Mouse (Mus musculus) splenic B cell, adult 2 months (primary cell): ENCODE results near the gene Umad1.

ENCODE experiments used
- DNase-seq: peaks from one replicate; pipeline ENCODE4 v3.0.0-alpha.2; 2011; ENCODE audit warnings: low read depth, low spot score
- H3K27me3 ChIP-seq: 2 replicates; pipeline ENCODE4 v1.6.1; 2012; ENCODE audit warnings: mild to moderate bottlenecking, low read length, moderate library complexity, mixed read lengths; ENCODE audit not compliant: control insufficient read depth, poor library complexity, insufficient read depth, severe bottlenecking
- H3K36me3 ChIP-seq: 2 replicates; pipeline ENCODE4 v1.6.1; 2012; ENCODE audit warnings: mild to moderate bottlenecking, low read length, moderate library complexity, mixed read lengths; ENCODE audit not compliant: control insufficient read depth, poor library complexity, insufficient read depth, severe bottlenecking

Umad1 gene

DNA sequence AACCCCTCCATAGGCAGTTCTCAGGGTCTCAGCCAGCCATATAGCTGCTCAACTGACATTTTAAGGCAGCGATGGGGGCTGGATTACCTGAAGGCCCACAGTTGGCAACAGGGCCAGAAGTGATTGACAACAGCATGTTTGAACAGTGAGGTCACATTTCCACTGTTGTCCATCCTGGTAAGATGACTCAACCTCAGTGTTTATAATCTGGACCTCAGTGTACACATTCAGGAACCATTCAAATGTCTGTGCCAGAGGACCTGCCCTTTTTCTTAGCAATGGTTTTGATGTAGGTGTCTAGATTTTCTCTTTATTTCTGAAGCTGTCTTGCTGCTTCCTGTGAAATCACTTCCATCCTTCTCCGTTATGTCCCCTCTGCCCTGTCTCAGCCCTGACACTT lies 88.1 kb downstream of the Umad1 start:
- no peaks in the 10 kb centered on the region for H3K36me3 ChIP-seq
- no peaks in the 10 kb centered on the region for H3K27me3 ChIP-seq
- no peak for DNase-seq

DNA sequence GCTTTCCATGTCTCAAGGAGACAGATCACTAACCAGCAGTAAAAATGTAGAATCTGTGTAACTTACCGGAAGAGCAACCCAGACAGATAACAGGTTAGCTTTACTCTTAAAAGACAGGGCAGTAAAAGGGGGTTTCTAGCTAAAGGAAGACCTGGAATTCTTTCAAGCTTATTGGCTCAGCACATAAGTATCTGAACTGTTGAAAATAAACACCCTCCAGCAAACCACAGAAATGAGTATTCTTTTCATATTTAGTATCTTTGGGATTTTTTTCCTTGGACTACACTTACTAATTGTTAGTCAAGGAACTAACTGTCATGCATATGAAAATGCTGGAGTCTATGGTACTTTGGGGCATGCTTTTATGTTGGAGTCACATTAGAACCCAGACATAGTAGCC lies 89.3 kb downstream of the Umad1 start:
- DNase-seq: no peak

DNA sequence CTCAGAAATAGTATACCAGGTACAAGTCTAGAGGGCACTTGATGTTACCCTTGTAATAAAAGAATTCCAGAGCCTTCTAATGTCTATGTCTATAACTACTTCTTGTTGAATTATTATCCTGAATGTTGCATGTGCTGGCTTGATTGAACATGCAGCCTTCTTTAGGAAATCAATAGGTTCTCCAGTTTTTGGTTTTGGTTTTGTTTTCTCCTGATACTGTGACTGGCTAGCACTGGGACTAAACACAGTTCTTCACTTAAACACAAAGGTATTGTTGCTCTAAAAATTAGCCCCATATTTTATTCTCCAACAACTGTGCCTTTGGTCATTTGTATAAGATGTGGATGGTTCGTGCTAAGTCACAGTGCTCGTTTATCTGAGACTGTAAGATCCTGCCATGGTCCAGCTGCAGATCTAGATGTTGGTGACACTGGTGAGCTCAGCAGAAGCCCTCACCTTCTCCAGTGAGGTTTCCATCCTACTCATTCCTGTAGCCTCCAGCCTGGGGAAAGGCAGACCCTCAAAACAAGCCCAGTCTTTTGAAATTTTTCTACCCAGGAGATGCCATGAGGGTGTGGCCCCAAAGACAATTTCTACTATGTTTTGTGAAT lies 90.1 kb downstream of the Umad1 start:
- H3K27me3 ChIP-seq: no peaks in the 10 kb centered on the region
- DNase-seq: no peak

More for the DNA sequence above, 89.3 kb downstream of the Umad1 start:
- Histone ChIP-seq H3K36me3 (no peaks in the 10 kb centered on the region), H3K27me3 (no peaks in the 10 kb centered on the region)

DNA sequence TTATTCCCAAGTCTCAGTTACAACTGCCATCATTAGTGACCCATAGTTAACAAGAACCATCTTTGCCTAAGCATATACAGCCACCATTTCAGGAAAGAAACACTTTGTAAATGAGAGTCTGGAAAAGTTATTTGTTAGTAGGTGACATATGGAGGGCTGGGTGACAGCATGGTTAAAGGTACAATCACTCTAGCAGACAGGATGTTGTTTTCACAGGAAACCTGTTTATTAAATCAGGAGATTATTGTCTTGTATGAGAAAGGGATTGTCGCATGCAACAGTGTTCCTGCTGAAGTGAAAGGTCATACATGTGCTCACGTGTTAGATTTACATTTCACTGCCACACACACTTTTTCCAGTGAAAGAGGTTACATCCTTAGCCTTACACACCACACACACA lies 92.4 kb downstream of the Umad1 start:
- H3K27me3 ChIP-seq: no peaks in the 10 kb centered on the region
- DNase-seq: no peak
- H3K36me3 ChIP-seq: no peaks in the 10 kb centered on the region

More for the DNA sequence above, 90.1 kb downstream of the Umad1 start:
- no peaks in the 10 kb centered on the region for H3K36me3 ChIP-seq

DNA sequence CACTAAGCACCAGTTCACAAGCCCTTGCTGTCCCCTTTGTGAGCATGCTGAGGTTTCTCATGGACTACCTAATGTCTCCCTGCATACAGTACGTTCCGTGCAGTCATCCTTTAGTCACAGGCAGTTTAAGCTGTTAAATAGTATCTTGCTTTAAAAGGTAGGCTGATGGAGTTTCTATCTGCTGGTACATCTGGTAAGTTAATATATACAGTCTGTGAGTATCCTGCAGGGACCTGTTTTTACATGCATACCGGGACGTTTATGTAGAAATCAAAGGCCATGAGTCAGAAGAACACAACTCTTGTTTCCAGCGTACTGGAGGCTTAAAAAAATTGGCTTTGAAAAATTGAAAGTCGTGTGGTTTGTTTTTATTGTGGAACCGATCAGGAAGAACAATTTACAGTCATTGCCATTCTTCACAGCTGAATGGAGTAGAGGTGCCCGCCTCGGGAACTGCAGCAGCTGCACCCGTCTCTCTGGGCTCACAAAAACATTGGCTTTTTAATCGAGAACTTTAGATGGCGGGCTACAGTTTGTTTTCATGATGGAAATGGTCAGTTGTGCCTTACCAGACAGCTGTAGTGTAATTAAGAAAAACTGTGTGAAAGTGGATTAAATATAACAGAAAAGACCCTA lies 93.6 kb downstream of the Umad1 start:
- no peaks in the 10 kb centered on the region for H3K36me3 ChIP-seq
- no peak for DNase-seq
- no peaks in the 10 kb centered on the region for H3K27me3 ChIP-seq

DNA sequence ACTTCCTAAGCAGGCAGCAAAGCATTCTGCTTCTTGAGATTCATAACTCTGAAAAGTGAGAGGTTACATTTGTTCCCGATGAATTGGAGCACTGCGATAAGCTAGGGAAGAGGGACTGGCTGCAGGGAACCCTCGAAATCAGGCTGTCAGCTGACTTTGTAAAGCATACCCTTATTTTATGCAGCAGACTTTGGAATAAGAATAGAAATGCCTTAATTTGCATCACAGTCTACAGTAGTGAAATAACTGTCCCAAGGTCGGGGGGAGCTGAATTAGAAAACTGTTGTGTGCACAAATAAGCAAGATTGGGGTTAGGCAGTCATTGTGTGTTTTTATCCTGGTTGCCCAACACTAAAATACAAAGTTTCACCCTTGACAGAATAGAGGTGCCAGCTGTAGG lies 94.4 kb downstream of the Umad1 start:
- DNase-seq: no peak
- Histone ChIP-seq H3K27me3 (no peaks in the 10 kb centered on the region), H3K36me3 (no peaks in the 10 kb centered on the region)

DNA sequence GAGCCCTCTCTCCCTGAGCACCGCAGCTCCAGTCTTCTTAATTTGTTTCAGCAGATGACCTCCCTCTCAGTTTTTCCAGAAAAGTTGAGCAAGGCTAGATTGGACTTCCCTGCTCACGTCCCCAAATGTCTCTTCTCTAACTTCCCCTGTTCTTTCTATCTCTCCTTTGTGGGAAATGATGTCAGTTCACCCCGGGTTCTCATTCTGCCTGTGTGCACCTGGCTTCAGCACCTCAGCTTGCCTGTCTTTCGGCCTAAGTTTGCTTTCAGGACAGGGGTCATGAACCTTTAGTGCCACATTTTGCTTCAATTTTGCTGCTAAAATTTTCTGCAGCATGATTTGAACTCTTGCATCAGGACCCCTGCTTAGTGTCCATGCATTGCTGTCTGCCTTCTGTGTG lies 95.8 kb downstream of the Umad1 start:
- no peaks in the 10 kb centered on the region for H3K36me3 ChIP-seq
- no peak for DNase-seq
- H3K27me3 ChIP-seq: no peaks in the 10 kb centered on the region

DNA sequence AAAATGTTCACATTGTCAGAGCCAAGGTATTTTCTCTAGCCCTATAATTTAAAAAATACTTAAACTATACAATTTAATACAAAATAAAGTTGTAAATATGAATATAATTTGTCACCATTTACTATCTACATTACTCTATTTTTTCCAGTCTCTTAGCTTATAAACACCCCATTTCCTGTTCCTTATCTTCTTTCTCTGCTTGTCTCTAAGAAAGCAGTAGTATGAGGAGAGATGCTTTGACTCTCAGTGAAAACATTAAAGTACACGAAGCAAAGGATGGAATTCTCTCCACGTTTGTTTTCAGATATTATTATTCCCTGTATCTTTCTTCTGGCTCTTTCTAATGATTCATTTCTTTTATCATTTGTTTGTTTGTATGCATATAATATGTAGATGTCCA lies 99.1 kb downstream of the Umad1 start:
- no peak for DNase-seq
- Histone ChIP-seq H3K36me3 (no peaks in the 10 kb centered on the region), H3K27me3 (no peaks in the 10 kb centered on the region)

DNA sequence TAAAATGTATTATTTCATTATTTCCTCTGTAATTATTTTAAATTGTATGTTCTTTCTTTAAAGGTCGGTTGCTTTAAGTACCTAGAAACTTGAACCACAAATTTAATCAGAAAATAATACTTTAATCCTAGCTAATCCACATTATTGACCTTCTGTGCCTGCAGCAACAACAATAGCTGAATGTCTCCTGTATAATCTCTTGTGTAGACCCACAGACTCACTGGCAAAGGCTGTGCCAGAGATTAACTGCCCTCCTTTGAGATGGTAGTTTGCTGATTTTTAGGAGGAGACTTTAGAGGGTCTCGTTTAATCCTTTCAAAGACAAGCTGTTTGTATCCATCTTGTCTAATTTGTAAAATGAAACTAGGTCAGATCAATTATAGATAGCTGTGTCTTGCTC lies 99.7 kb downstream of the Umad1 start:
- no peak for DNase-seq
- Histone ChIP-seq H3K36me3 (no peaks in the 10 kb centered on the region), H3K27me3 (no peaks in the 10 kb centered on the region)

DNA sequence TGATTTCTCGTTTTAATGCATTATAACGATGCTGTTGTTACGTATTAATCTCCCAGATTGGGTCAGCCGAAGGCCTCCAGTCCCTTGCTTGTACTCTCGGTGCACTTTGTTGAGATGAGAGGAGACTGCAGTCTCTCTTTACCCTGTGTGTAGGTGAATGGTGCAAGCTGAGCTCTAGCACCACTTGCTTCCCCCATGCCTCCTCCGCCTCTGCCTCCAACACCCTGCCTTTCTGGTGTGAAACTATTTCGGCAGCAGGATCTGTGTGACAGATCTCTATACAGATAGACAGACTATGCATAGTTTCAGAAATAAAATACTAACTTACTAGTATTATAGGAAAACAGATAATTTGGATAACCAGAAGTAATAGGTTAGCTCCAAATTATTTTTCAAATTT lies 101.7 kb downstream of the Umad1 start:
- H3K27me3 ChIP-seq: no peaks in the 10 kb centered on the region
- no peak for DNase-seq
- H3K36me3 ChIP-seq: no peaks in the 10 kb centered on the region

DNA sequence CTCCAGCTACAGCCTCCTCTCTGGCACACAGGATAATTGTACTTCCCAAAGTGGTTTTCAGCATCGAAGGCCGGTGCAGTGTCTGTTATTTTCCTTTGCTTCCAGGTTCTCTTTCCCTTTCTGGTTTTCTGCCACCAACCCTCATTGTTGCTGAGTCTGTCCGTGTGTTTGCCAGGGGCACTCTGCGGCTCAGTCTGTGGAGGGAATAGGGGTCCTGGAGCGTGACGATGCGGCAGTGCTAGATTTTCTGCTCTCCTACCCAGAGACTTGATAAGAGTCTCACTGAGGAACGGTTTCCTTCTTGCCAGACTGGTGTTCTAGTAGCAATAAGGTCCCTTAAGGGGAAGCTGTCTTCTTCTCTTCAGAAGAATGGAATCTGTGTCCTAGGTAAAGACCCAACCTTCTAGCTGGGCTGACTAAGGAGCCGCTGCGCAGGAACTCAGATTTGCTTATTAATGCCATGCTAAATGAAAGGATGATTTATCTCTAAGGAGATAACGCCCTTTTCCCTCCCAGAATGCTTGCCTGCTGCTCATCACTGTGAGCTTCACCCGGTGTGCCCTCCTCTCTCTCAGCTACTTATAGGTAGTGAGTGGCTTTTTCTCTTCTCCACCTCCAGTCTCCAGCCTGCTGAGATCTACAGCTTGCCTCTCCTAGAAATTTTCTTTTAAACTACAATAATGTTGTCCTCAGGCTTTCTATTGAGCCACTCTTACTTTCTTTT lies 105.1 kb downstream of the Umad1 start:
- Histone ChIP-seq H3K36me3 (no peaks in the 10 kb centered on the region), H3K27me3 (no peaks in the 10 kb centered on the region)
- no peak for DNase-seq

DNA sequence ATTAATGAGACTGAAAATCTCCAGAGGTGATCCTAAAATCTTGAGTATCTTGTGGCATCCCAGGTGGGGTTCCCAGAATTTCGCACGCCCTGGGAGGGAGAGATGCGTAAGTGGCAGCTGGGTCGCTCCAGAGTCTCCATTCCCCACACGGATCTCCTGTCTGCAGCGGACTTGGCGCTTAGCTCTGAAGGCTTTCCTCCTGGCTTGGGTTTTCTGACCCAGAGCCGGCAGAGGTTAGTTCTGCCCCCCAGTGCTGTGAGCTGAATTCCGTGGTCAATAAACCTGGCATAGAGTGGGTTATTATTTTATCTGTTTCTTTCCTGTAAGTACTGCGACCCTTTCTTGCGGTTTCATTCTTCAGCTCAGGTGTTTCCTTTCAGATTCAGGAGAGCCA lies 105.7 kb downstream of the Umad1 start:
- Histone ChIP-seq H3K36me3 (no peaks in the 10 kb centered on the region), H3K27me3 (no peaks in the 10 kb centered on the region)
- no peak for DNase-seq

DNA sequence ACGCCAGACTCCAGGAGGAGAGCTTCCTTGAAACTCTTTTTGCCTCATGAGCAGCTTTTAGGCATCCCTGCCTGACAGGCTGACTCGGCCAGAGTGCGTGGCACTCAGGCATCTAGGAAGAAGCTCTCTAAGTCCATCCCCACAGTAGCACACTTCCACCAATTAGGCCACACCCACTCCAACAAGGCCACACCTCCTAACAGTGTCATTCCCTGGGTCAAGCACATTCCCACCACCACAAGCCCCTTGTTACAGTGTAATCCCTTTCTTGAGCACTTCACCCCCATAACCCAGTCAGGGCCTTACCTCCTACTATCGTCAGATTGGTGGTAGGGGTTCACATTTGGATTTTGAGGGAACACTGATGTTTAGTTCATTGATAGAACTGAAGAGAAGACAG lies 108.6 kb downstream of the Umad1 start:
- no peaks in the 10 kb centered on the region for H3K36me3 ChIP-seq
- DNase-seq: no peak

DNA sequence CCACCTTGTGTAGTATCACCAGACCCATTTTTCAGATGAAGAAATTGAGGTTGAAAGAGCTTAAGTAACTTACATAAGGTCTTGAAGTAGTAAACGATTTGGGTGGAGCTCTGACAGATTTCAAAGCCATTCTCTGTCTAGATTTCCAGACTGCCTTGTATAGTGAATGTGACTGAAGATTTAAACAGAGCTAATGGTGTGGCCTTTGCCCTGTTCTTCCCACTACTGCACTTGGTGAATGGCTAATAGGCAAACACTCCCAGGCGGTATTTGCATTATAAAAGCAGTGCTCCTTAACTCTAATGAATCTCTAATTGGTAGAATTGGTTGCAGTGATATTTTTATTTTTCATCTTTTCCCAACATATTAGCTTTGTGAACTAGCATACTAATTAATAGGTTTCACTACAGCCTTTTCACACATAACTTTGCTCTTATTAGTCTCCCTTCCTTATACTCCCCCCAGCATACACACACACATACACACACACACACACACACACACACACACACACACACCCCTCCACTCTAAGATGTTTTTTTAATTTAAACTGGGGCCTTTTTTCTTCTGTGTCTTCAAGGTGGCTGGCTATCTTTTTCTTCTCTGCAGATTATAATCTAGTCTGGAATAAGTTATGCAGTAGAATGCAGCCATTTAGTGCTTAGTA lies 109.2 kb downstream of the Umad1 start:
- no peak for DNase-seq
- H3K36me3 ChIP-seq: no peaks in the 10 kb centered on the region
- no peaks in the 10 kb centered on the region for H3K27me3 ChIP-seq

More for the DNA sequence above, 108.6 kb downstream of the Umad1 start:
- no peaks in the 10 kb centered on the region for H3K27me3 ChIP-seq

DNA sequence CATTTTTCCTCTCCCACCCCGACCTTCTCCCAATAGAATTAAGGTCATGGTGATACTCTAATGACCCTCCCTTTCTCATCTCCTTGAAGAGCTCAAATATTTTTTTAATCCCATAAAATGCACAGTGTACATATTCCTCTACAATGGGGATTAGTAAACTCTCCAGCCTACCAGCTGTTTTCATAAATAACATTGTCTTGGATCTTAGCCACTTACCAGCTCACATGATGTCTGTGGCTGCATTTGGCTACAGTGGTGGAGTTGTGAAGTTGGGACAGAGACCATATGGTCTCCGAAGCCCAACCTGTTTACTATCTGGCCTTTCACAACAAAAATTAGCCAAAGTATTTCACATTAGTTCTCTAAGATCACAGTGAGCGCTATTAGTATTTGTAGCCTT lies 111.5 kb downstream of the Umad1 start:
- DNase-seq: no peak
- Histone ChIP-seq H3K27me3 (no peaks in the 10 kb centered on the region), H3K36me3 (no peaks in the 10 kb centered on the region)
